ENCODE assay signal across 9 mouse cellular contexts in the genomic region with DNA sequence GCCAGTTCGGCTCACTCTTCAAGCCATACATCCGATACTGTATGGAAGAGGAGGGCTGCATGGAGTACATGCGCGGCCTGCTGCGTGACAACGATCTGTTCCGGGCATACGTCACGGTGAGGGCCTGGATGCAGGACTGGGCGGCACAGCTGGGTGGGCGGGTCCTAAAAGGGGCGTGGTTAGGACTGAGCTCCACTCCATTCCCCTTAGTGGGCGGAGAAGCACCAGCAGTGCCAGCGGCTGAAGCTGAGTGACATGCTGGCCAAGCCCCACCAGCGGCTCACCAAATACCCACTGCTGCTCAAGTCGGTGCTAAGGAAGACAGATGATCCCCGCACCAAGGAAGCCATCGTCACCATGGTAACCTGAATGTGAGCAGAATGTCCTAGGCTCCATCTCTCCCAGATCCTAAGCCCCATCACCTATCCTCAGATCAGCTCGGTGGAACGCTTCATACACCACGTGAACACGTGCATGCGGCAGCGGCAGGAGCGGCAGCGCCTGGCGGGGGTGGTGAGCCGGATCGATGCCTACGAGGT. TPM values are rescaled to one million over a fixed set of nuclear protein-coding genes. Genes with fewer than 3 reads are reported as not detected.
DNase-seq lines count a peak whose midpoint lies in the region; ATAC-seq lines count a peak whose summit lies in the region.
"Had no signal": no experiment of that assay in that cellular context is flagged by ENCODE, and none has a peak within 500 bp of the region (broad histone marks: within the 10 kb centered on the region; RNA-seq: fewer than 3 reads in every experiment).

No protein-coding gene starts in this region.

- WGBS in heart, embryonic 15.5 days = 27% methylated on average over 30 of the region's 30 CpGs
- 17% methylated on average over 30 of the region's 30 CpGs for WGBS in kidney, embryonic 16.5 days
- WGBS in liver, embryonic 13.5 days (ENCODE audit: insufficient replicate concordance) = 33% methylated on average over 30 of the region's 30 CpGs

- 0 out of 2 replicates have a peak overlapping the region, but pooled peaks have one; percentile 33 for H3K27ac ChIP-seq in heart, embryonic 15.5 days
- peak overlapping the region; percentile 96 for H3K27ac ChIP-seq in kidney, embryonic 16.5 days (ENCODE audit: low read length)
- peak overlapping the region; percentile 96 for H3K27ac ChIP-seq in liver, embryonic 13.5 days

- H3K4me3 ChIP-seq in heart, embryonic 15.5 days = peak overlapping the region; percentile 39
- peak overlapping the region; percentile 49 for H3K4me3 ChIP-seq in kidney, embryonic 16.5 days (ENCODE audit: low read length)
- H3K4me3 ChIP-seq in liver, embryonic 13.5 days (replicated peaks) = peak overlapping the region; percentile 62

- no peaks in the 10 kb centered on the region for H3K27me3 ChIP-seq in heart, embryonic 15.5 days
- H3K27me3 ChIP-seq in kidney, embryonic 16.5 days (ENCODE audit: insufficient read depth, low read length) = no peaks in the 10 kb centered on the region
- no peaks in the 10 kb centered on the region for H3K27me3 ChIP-seq in liver, embryonic 13.5 days
- H3K27me3 ChIP-seq: Patski had no signal

- intact Hi-C loops in heart, postnatal 25 days (cut with DNase I) = no loop called here

- no peak for DNase-seq in heart, postnatal 25 days (ENCODE audit: low spot score)
- DNase-seq in cerebellum, adult 9-11 months = peak; percentile 42
- peak; percentile 90 for DNase-seq in forelimb bud, embryonic 11.5 days (ENCODE audit: low read depth, low spot score)
- no peak for DNase-seq in liver, embryonic 13.5 days
- DNase-seq in naive thymus-derived CD4-positive, alpha-beta T cell, adult 2 months (ENCODE audit: low read depth) = peak; percentile 42
- DNase-seq in urinary bladder, postnatal 25 days (ENCODE audit: low spot score) = peak; percentile 78

- H3K4me1 ChIP-seq in heart, embryonic 15.5 days (replicated peaks) = peaks cover 18% of the 10 kb centered on the region
- peaks cover 32% of the 10 kb centered on the region for H3K4me1 ChIP-seq in kidney, embryonic 16.5 days (ENCODE audit: insufficient read depth, low read length)
- H3K4me1 ChIP-seq in liver, embryonic 13.5 days (replicated peaks) = peaks cover 58% of the 10 kb centered on the region

- peaks cover 48% of the 10 kb centered on the region for H3K36me3 ChIP-seq in heart, embryonic 15.5 days
- H3K36me3 ChIP-seq in kidney, embryonic 16.5 days (ENCODE audit: insufficient read depth, low read length) = peaks cover 48% of the 10 kb centered on the region
- H3K36me3 ChIP-seq in liver, embryonic 13.5 days = peaks cover 63% of the 10 kb centered on the region

- peak; percentile 87 for ATAC-seq in heart, embryonic 15.5 days (replicated peaks; ENCODE audit: insufficient number of reproducible peaks, insufficient read depth, low FRiP score, low read depth)
- ATAC-seq in kidney, embryonic 16.5 days (ENCODE audit: low FRiP score, low TSS enrichment) = peak; percentile 90
- peak; percentile 87 for ATAC-seq in liver, embryonic 13.5 days (ENCODE audit: low read depth)
- ATAC-seq: Patski had no signal

- H3K4me2 ChIP-seq in heart, embryonic 15.5 days = peak overlapping the region; percentile 68
- peak overlapping the region; percentile 72 for H3K4me2 ChIP-seq in kidney, embryonic 16.5 days (replicated peaks; ENCODE audit: low read depth, low read length)
- peak overlapping the region; percentile 95 for H3K4me2 ChIP-seq in liver, embryonic 13.5 days

- no peak overlapping the region for H3K9ac ChIP-seq in heart, embryonic 15.5 days
- peak overlapping the region; percentile 68 for H3K9ac ChIP-seq in kidney, embryonic 16.5 days (replicated peaks; ENCODE audit: low read length)
- peak overlapping the region; percentile 72 for H3K9ac ChIP-seq in liver, embryonic 13.5 days

- no peaks in the 10 kb centered on the region for H3K9me3 ChIP-seq in heart, embryonic 15.5 days (replicated peaks)
- H3K9me3 ChIP-seq in kidney, embryonic 16.5 days (ENCODE audit: low read length) = no peaks in the 10 kb centered on the region
- no peaks in the 10 kb centered on the region for H3K9me3 ChIP-seq in liver, embryonic 13.5 days (replicated peaks)

RNA-seq across cellular contexts. Expression of a gene that starts 7.7 kb away (rescaled TPM):
- polyA plus RNA-seq in heart, embryonic 15.5 days (2015; fragmentation: Nextera tagmentation; extraction: Ambion mirVana) = 0.94 and 1.6 TPM in 2 replicates
- 1 to 10 TPM; 2.9 to 3.0 TPM for total RNA-seq in heart, postnatal 25 days (2021)
- 1.9 and 3.0 TPM in 2 replicates for polyA plus RNA-seq in kidney, embryonic 16.5 days (2015; fragmentation: Nextera tagmentation; extraction: Ambion mirVana)
- 0.37 and 0.48 TPM in 2 replicates for polyA plus RNA-seq in liver, embryonic 13.5 days (2015; fragmentation: Nextera tagmentation; extraction: Ambion mirVana)

RNA-seq across cellular contexts. Expression of a gene that starts 35.7 kb away (rescaled TPM):
- polyA plus RNA-seq in heart, embryonic 15.5 days (2015; fragmentation: Nextera tagmentation; extraction: Ambion mirVana) = 11.1 and 14.1 TPM in 2 replicates
- 10 to 100 TPM; 18.7 to 18.9 TPM for total RNA-seq in heart, postnatal 25 days (2021)
- polyA plus RNA-seq in kidney, embryonic 16.5 days (2015; fragmentation: Nextera tagmentation; extraction: Ambion mirVana) = 25.5 and 28.1 TPM in 2 replicates
- polyA plus RNA-seq in liver, embryonic 13.5 days (2015; fragmentation: Nextera tagmentation; extraction: Ambion mirVana) = 4.9 and 5.1 TPM in 2 replicates

RNA-seq across cellular contexts. Expression of a gene that starts 44.1 kb away (rescaled TPM):
- 0.93 and 2.1 TPM in 2 replicates for polyA plus RNA-seq in heart, embryonic 15.5 days (2015; fragmentation: Nextera tagmentation; extraction: Ambion mirVana)
- 1 to 10 TPM; 1.7 to 2.2 TPM for total RNA-seq in heart, postnatal 25 days (2021)
- polyA plus RNA-seq in kidney, embryonic 16.5 days (2015; fragmentation: Nextera tagmentation; extraction: Ambion mirVana) = 22.2 and 30.6 TPM in 2 replicates
- 1.8 and 2.1 TPM in 2 replicates for polyA plus RNA-seq in liver, embryonic 13.5 days (2015; fragmentation: Nextera tagmentation; extraction: Ambion mirVana)

RNA-seq across cellular contexts. Expression of a gene that starts 50.6 kb away (rescaled TPM):
- polyA plus RNA-seq in heart, embryonic 15.5 days (2015; fragmentation: Nextera tagmentation; extraction: Ambion mirVana) = 0.23 TPM in 1 of 2 replicates, not detected in the other
- not detected for total RNA-seq in heart, postnatal 25 days (2021)
- 0.14 and 0.57 TPM in 2 replicates for polyA plus RNA-seq in kidney, embryonic 16.5 days (2015; fragmentation: Nextera tagmentation; extraction: Ambion mirVana)
- 0.06 TPM in 1 of 2 replicates, not detected in the other for polyA plus RNA-seq in liver, embryonic 13.5 days (2015; fragmentation: Nextera tagmentation; extraction: Ambion mirVana)
- polyA plus RNA-seq: Patski had no signal

Comparison
In these comparisons a context has a peak if more than half of its experiments do, and no peak if none do; other contexts are left out.
1. H3K27ac ChIP-seq: peak in every context shown above with its lines; median percentile 96 in kidney, embryonic 16.5 days; 96 in liver, embryonic 13.5 days; 33 in heart, embryonic 15.5 days.
2. DNase-seq: peak in cerebellum, adult 9-11 months (single experiment), forelimb bud, embryonic 11.5 days (single experiment), naive thymus-derived CD4-positive, alpha-beta T cell, adult 2 months (single experiment) and urinary bladder, postnatal 25 days (single experiment); none in heart, postnatal 25 days (single experiment) and liver, embryonic 13.5 days (single experiment).
3. Peak in every context shown above with its lines, with median percentiles within 50 percentile points of each other: ATAC-seq, H3K4me2 ChIP-seq and H3K4me3 ChIP-seq.